Mouse (Mus musculus): ENCODE measurements at regions not wholly inside any gene's neighbourhood (a gene's known extent, or its start where the extent isn't known, plus 50 kb on each side); places are given as distances from the start of the nearest gene placed in this dataset.

DNA sequence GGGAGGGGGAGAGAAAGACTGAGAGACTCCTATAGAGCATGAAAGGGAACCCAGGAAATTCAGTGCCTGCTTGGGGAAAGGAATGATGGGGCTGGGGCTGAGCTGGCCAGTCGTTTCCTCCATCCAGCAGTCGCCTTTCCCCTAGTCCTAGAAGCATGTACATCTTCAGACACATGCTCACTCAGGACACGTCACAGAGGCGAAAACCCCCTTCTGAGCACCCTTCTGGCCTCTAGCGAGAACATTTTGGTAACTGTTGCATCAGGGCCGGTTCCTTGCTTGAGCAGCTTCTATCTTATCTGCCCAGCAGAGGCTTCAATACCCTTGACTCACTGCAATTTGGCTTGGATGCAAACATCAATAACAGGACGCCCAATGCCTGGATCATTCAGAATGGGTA, 737.6 kb upstream of the 4930452B06Rik start:
- TF ChIP-seq POLR2A (IDR thresholded peaks at IDR 0.05; ENCODE audit: extremely low read depth, insufficient read depth, low read length) (no peak), CTCF (IDR thresholded peaks at IDR 0.05; ENCODE audit: extremely low read depth, insufficient read depth, low read length) (no peak)

All from cortical plate, adult 2 months (tissue).